Mouse (Mus musculus) forebrain, embryonic 10.5 days (tissue): Measurements from ENCODE around the gene Sik1. TPM values are rescaled to one million over a fixed set of nuclear protein-coding genes. Genes with fewer than 3 reads are reported as not detected.
"Not testable (repeated sequence)": the region's sequence is repeated elsewhere in the genome, so short reads cannot be mapped to it uniquely, and the experiment has no call there.

Experiments
- DNase-seq: peaks from one replicate; pipeline ENCODE4 v3.0.0-alpha.2; 2017; ENCODE audit warnings: low spot score; ENCODE audit errors: extremely low spot score
- H3K27ac ChIP-seq: fragments of 300-500 bp; sonication (generic); 2 replicates; pipeline ENCODE4 v1.5.1; 2016; ENCODE audit warnings: mild to moderate bottlenecking
- H3K27me3 ChIP-seq: fragments of 300-500 bp; sonication (generic); 2 replicates; pipeline ENCODE4 v1.6.1; 2016; ENCODE audit warnings: mild to moderate bottlenecking; ENCODE audit not compliant: poor library complexity, severe bottlenecking
- H3K36me3 ChIP-seq: fragments of 300-500 bp; sonication (generic); replicated peaks from 2 replicates; pipeline ENCODE4 v1.6.1; 2016; ENCODE audit warnings: mild to moderate bottlenecking, moderate library complexity
- H3K4me1 ChIP-seq: fragments of 300-500 bp; sonication (generic); 2 replicates; pipeline ENCODE4 v1.6.1; 2016
- H3K4me3 ChIP-seq: fragments of 300-500 bp; sonication (generic); 2 replicates; pipeline ENCODE4 v1.5.1; 2016; ENCODE audit warnings: mild to moderate bottlenecking, moderate library complexity
- H3K9me3 ChIP-seq: fragments of 300-500 bp; sonication (generic); 2 replicates; pipeline ENCODE4 v1.6.1; 2016; ENCODE audit warnings: mild to moderate bottlenecking, moderate library complexity
- WGBS: fragments of 180-500 bp; shearing (Covaris S2); methylation state at CpG from one replicate; pipeline ENCODE4 v1.1.7; 2016; 5-methylcytosine and 5-hydroxymethylcytosine counted together
- polyA plus RNA-seq: library from polyadenylated mRNA; unstranded; fragments of >200 nt; fragmentation: Nextera tagmentation; extraction: Ambion mirVana; gene quantifications from 2 replicates; pipeline ENCODE4 v1.2.1, GENCODE M21; 2016

Gene Sik1
- polyA plus RNA-seq, 1 experiment from 2014 or later, result 10.0 TPM

- DNase-seq, result no peak
- Histone ChIP-seq H3K36me3 (no peaks in the 10 kb centered on the region), H3K27ac (peak overlapping the region; percentile 44; the same call in 1 of the 2 replicates), H3K4me1 (peaks cover 50% of the 10 kb centered on the region), H3K9me3 (no peaks in the 10 kb centered on the region), H3K4me3 (no peak overlapping the region), H3K27me3 (no peaks in the 10 kb centered on the region)
- WGBS, result 91% methylated on average over 4 of the region's 4 CpGs
These were observed 36.3 kb upstream of the Sik1 start for GRCm38 (mm10) chr17:31891858-31892257.

GRCm38 (mm10) chr17:31890311-31890951 is 34.8 kb upstream of the Sik1 start:
- Histone ChIP-seq H3K4me3 (no peak overlapping the region), H3K27ac (peak overlapping the region; percentile 53)
- WGBS, result 59% methylated on average over 2 of the region's 2 CpGs

GRCm38 (mm10) chr17:31889446-31890201 is 34.0 kb upstream of the Sik1 start:
- Histone ChIP-seq H3K9me3 (no peaks in the 10 kb centered on the region), H3K27me3 (no peaks in the 10 kb centered on the region), H3K36me3 (no peaks in the 10 kb centered on the region), H3K4me1 (peaks cover 50% of the 10 kb centered on the region), H3K4me3 (no peak overlapping the region), H3K27ac (peak overlapping the region; percentile 32)
- WGBS, result 74% methylated on average over 9 of the region's 9 CpGs
- DNase-seq, result no peak

More at GRCm38 (mm10) chr17:31890311-31890951, 34.8 kb upstream of the Sik1 start:
- no peaks in the 10 kb centered on the region for H3K36me3 ChIP-seq
- DNase-seq, result no peak
- H3K4me1 ChIP-seq, result peaks cover 50% of the 10 kb centered on the region
- no peaks in the 10 kb centered on the region for H3K9me3 ChIP-seq
- no peaks in the 10 kb centered on the region for H3K27me3 ChIP-seq

GRCm38 (mm10) chr17:31888540-31888939 is 32.9 kb upstream of the Sik1 start:
- DNase-seq, result no peak
- Histone ChIP-seq H3K9me3 (no peaks in the 10 kb centered on the region), H3K36me3 (no peaks in the 10 kb centered on the region), H3K4me1 (peaks cover 48% of the 10 kb centered on the region), H3K27ac (0 out of 2 replicates have a peak overlapping the region, but pooled peaks have one; percentile 0), H3K27me3 (no peaks in the 10 kb centered on the region), H3K4me3 (no peak overlapping the region)
- WGBS, result 74% methylated on average over 6 of the region's 6 CpGs

GRCm38 (mm10) chr17:31884676-31885075 is 29.1 kb upstream of the Sik1 start:
- H3K27ac ChIP-seq, H3K4me3 ChIP-seq, H3K36me3 ChIP-seq, DNase-seq, H3K9me3 ChIP-seq, H3K27me3 ChIP-seq: not testable (repeated sequence)
- WGBS, result 96% methylated on average over 1 of the region's 1 CpGs
- peaks cover 13% of the 10 kb centered on the region; the same call in 1 of the 2 replicates for H3K4me1 ChIP-seq

- Histone ChIP-seq H3K4me3 (no peak overlapping the region), H3K27ac (no peak overlapping the region), H3K9me3 (no peaks in the 10 kb centered on the region), H3K27me3 (no peaks in the 10 kb centered on the region), H3K36me3 (no peaks in the 10 kb centered on the region), H3K4me1 (peaks cover 23% of the 10 kb centered on the region)
- no peak for DNase-seq
- 86% methylated on average over 10 of the region's 10 CpGs for WGBS
These were observed 23.8 kb upstream of the Sik1 start for GRCm38 (mm10) chr17:31879406-31879805.

- no peaks in the 10 kb centered on the region for H3K27me3 ChIP-seq
- 0 out of 2 replicates have a peak overlapping the region, but pooled peaks have one; percentile 36 for H3K27ac ChIP-seq
- DNase-seq, result no peak
- H3K36me3 ChIP-seq, result no peaks in the 10 kb centered on the region
- 73% methylated on average over 14 of the region's 14 CpGs for WGBS
- peaks cover 39% of the 10 kb centered on the region for H3K4me1 ChIP-seq
- H3K9me3 ChIP-seq, result no peaks in the 10 kb centered on the region
- no peak overlapping the region for H3K4me3 ChIP-seq
These were observed 22.1 kb upstream of the Sik1 start for GRCm38 (mm10) chr17:31877650-31878141.

GRCm38 (mm10) chr17:31877181-31877581 is 21.6 kb upstream of the Sik1 start:
- 66% methylated on average over 4 of the region's 4 CpGs for WGBS

GRCm38 (mm10) chr17:31876775-31877174 is 21.2 kb upstream of the Sik1 start:
- Histone ChIP-seq H3K9me3 (no peaks in the 10 kb centered on the region), H3K4me3 (no peak overlapping the region), H3K27me3 (no peaks in the 10 kb centered on the region), H3K27ac (peak overlapping the region; percentile 36; the same call in 1 of the 2 replicates), H3K36me3 (no peaks in the 10 kb centered on the region), H3K4me1 (peaks cover 46% of the 10 kb centered on the region)
- WGBS, result 73% methylated on average over 3 of the region's 3 CpGs
- no peak for DNase-seq

More at GRCm38 (mm10) chr17:31877181-31877581, 21.6 kb upstream of the Sik1 start:
- Histone ChIP-seq H3K4me3 (no peak overlapping the region), H3K27me3 (no peaks in the 10 kb centered on the region), H3K9me3 (no peaks in the 10 kb centered on the region), H3K27ac (peak overlapping the region; percentile 36), H3K36me3 (no peaks in the 10 kb centered on the region), H3K4me1 (peaks cover 44% of the 10 kb centered on the region)
- no peak for DNase-seq

- Histone ChIP-seq H3K27me3 (no peaks in the 10 kb centered on the region), H3K9me3 (no peaks in the 10 kb centered on the region), H3K4me1 (peaks cover 55% of the 10 kb centered on the region), H3K36me3 (no peaks in the 10 kb centered on the region), H3K4me3 (no peak overlapping the region), H3K27ac (no peak overlapping the region)
- 89% methylated on average over 10 of the region's 10 CpGs for WGBS
- DNase-seq, result no peak
These were observed 19.8 kb upstream of the Sik1 start for GRCm38 (mm10) chr17:31875326-31875930.

GRCm38 (mm10) chr17:31874691-31875090 is 19.1 kb upstream of the Sik1 start:
- Histone ChIP-seq H3K4me3 (no peak overlapping the region), H3K27ac (peak overlapping the region; percentile 48; the same call in 1 of the 2 replicates), H3K27me3 (no peaks in the 10 kb centered on the region), H3K36me3 (no peaks in the 10 kb centered on the region), H3K4me1 (peaks cover 55% of the 10 kb centered on the region), H3K9me3 (no peaks in the 10 kb centered on the region)
- 91% methylated on average over 12 of the region's 12 CpGs for WGBS
- no peak for DNase-seq

GRCm38 (mm10) chr17:31873973-31874372 is 18.4 kb upstream of the Sik1 start:
- Histone ChIP-seq H3K4me3 (no peak overlapping the region), H3K36me3 (no peaks in the 10 kb centered on the region), H3K9me3 (no peaks in the 10 kb centered on the region), H3K27ac (peak overlapping the region; percentile 48), H3K4me1 (peaks cover 55% of the 10 kb centered on the region), H3K27me3 (no peaks in the 10 kb centered on the region)
- 74% methylated on average over 8 of the region's 8 CpGs for WGBS
- DNase-seq, result no peak
